Mouse (Mus musculus) heart, postnatal 14 days (tissue): ENCODE results near the gene Ccn1. TPM values are rescaled to one million over a fixed set of nuclear protein-coding genes. Genes with fewer than 3 reads are reported as not detected.

Experiments used
- DNase-seq, 2 experiments: peaks; one replicate each; pipeline ENCODE4 v3.0.0; 2021 to 2022
- intact Hi-C: fragments of 180-260 bp; cut with DNase I; formaldehyde crosslinking; loops from one replicate; pipeline ENCODE4 v1.15.1; 2025
- total RNA-seq, 2 experiments: library from RNA; stranded (reverse); gene quantifications; 2 replicates each; pipeline ENCODE4 v1.2.3; 2021

The Ccn1 gene
- total RNA-seq, 2 experiments from 2014 or later, result 29.1 to 29.7 TPM

DNA sequence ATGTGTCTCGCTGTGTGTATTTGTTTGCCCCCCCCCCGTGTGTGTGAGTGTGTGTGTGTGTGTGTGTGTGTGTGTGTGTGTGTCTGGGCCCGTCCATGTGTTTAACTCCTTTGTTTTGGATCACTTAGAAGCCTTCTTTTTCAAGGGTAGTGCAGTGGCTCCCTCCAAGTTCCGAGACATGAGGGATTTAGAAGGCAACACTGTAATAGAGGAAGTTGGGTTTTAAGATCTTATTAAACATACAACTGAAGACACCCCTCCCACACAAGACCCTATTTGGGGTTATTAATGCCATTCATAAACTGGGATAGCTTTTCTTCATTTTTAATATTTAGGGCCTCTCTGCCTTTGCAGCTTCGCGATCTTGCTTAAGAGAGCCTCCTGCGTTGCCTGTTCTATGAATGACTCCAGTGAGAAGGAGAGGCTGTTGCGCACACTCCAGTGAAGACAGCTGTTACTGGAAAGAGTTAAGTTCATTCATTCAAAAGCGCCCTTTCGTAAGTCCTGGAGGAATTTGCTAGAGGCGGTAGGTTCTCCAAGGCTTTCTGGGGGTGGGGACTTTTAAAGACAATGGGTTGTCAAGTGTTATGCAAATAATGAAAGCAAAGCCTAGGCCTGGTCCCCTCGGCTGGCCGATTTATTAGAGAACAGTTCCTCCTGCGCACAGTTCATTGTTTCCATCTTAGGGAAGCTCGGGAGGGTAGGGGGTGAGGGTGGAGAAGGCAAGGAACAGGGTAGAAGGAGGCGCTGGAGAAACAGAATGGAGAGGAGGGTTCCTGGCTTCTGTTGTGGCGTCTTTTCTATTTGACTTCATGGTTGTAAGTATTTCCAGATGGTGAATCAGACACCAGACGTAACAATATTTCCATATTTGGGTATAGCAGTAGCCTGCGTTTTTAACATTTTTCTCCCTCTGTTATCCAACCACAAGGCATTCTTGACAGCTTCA is 1.5 kb upstream of the Ccn1 start:
- intact Hi-C loops, result no loop called here
- peak; percentile 32 to 41 for DNase-seq

DNA sequence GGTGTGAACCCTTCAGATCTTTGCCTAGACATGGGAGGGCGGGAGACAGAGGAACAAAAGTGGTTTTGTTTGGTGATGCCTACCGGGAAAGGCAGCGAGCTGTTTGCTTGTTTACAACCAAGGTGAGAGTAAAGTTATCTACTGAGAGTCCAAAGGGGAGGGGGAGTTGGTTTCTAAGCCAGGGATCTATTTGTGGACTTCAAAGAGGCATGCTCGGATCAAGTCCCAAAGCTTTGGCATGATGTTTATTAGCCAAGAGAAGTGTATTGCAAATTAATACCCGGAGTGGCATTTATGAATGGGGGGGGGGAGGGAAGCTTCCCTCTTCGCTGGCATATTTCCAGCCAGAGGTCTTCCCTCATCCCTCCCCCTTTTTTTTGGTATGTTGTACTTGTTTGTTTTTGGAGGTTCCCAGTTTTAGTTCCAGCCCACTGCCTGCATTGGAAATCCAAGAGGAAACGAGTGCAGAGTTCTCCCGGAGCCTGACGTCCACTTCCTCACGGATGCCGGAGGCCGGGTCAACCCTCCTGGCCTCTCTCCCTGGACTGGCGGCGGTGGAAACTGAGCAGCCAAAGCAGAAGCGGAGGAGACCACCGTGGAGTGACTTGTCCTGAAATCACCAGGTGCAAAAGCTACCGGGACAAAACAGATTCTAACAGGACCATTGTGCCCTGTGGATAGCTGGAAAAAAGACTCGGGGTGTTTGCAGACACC is 674 bp upstream of the Ccn1 start:
- peak; percentile 70 for DNase-seq
- intact Hi-C loops, result no loop called here

DNA sequence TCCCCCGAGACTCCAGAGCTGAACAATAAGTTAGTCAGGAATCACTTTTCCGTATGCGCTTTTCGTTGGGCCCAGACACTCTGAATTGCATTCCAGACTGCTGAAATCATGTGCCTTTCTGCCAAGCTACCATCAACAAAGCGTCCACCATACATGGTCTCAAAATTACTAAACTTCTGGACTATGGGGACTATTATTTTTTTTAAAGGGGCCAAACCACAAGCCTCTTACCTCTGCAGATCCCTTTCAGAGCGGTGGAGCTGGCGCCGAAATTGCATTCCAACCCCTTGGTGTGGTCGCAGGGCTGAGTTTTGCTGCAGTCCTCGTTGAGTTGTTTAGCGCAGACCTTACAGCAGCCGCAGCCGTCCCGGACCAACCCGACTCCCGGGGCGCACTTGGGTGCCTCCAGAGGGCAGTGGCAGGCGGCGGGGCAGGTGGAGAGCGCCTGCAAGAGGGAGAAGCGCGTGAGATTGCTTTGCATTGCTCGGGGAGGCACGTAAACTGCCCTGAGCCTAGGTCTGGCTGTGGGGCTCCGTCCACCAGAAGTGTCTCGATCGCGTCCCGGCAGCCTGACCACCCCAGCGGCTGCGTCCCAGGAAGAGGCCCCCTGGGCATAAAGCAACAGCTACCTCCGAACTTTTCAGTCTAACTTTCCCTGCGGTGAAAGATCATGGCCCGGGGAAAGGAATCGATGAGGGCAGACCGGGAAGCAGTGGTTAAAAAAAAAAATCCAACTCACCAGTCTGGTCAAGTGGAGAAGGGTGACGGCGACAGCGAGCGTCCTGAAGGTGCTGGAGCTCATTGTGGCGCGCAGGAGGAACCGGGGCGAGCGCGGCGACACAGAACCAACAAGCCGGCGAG is 560 bp downstream of the Ccn1 start:
- DNase-seq, result peak; percentile 74 to 76
- intact Hi-C loops, result loop anchor here (2.0 to 5.0 kb wide), 5 partner anchors 58 to 273 kb away; partner anchors contain the start of gene Bcl10

DNA sequence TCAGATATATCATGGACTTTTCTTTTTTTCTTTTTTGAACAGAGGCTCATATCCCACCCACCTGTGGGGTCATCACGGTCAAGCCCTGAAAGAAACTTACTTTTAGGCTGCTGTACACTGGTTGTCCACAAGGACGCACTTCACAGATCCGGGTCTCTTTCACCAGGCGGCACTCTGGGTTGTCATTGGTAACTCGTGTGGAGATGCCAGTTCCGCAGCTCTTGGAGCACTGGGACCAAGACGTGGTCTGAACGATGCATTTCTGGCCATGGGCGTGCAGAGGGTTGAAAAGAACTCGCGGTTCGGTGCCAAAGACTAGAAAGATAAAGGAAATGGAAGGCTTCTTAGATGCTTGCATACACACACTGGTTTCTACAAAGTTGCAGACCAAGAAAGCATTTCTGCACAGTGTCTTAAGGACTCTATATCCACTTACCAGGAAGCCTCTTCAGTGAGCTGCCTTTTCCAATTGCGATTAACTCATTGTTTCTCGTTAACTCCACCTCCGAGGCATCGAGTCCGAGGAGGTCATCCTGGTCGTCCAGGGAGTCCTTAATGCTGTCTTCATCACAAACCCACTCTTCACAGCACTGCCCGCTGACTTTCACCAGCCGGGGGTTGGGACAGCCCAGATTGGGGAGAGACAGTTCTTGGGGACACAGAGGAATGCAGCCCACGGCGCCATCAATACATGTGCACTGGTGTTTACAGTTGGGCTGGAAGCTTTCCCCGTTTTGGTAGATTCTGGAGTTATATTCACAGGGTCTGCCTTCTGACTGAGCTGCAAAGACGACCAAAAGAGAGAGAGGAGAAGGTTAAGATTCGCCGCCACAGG is 1.5 kb downstream of the Ccn1 start:
- intact Hi-C loops, result loop anchor here (2.0 to 5.0 kb wide), 5 partner anchors 59 to 274 kb away; partner anchors contain the start of gene Bcl10
- DNase-seq, result peak in 1 of 2 experiments; percentile 47

DNA sequence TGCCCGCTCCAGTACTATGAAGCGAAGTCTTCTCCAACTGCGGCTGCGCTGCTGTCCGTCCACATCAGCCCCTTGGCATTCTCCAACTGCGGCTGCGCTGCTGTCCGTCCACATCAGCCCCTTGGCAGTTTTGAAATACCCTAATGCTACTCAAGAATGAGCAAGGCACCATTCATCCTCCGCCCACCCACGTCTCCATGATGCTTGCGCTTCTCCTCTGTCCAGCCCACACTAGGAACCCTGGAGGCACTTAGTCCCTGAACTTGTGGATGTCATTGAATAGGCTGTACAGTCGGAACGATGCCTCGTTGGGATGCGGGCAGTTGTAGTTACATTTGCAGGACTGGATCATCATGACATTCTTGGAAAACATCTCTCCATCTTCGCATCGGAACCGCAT is 2.4 kb downstream of the Ccn1 start:
- no peak for DNase-seq
- intact Hi-C loops, result loop anchor here (5.0 kb wide), 3 partner anchors 60 to 275 kb away; partner anchors contain the start of gene Bcl10

DNA sequence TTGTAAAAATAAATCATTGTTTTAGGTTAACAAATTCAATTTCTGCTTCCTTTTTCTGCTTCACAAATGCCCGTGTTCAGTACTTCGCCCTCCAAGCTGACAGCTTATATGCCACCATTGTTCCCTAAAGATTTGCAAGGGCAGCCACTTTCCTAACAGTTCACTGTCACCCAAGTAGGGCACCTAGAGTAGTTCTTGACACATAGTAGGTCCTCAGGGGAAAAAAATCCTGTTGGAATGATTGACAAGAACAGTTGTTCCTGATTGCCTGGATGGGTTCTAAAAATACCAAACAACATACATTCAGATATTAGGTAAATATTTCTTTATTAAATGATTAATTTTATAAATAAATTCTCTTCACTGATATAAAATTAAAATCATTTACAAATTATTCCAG is 3.1 kb downstream of the Ccn1 start:
- intact Hi-C loops, result loop anchor here (5.0 kb wide), 3 partner anchors 61 to 276 kb away; partner anchors contain the start of gene Bcl10
- DNase-seq, result no peak

DNA sequence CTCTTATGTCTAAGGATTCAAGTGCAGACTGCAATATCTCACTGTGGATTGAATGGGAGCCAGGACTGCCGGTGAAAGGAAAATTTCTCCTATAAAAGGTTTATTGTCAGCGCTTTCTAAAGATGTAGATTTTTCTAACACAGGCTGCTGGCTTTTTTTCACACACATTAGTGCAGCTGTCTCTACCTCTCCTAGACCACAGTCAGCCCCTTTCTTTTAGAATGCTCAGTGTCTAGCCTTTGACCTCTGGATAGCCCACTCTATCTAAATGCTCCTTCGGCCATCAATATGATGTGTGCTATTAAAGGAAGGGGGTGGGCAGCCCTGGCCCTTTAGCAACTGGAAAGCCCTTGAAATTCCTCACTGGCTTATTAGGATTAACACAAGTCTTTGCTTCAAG is 3.8 kb downstream of the Ccn1 start:
- intact Hi-C loops, result loop anchor here (5.0 kb wide), 3 partner anchors 61 to 276 kb away; partner anchors contain the start of gene Bcl10
- no peak for DNase-seq

DNA sequence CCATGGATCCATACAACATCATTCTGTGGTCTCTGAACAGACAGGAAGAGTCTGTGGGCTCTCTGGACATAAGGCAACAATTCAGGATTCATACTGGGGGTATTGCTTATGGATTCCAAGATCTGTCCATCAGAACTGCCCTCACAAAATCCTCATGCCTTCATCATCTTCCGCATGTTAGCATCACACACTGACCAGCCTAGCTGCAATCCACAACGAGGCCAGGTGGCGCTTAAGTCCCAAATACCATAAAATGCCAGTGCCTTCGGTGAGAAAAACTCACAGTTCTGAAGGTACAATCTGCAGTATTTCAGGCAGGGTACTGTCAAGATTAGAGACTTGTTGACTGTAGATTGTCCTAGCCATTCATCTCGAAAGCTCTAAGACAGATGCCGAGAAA is 4.3 kb downstream of the Ccn1 start:
- DNase-seq, result no peak
- intact Hi-C loops, result loop anchor here (5.0 kb wide), 3 partner anchors 62 to 277 kb away; partner anchors contain the start of gene Bcl10

DNA sequence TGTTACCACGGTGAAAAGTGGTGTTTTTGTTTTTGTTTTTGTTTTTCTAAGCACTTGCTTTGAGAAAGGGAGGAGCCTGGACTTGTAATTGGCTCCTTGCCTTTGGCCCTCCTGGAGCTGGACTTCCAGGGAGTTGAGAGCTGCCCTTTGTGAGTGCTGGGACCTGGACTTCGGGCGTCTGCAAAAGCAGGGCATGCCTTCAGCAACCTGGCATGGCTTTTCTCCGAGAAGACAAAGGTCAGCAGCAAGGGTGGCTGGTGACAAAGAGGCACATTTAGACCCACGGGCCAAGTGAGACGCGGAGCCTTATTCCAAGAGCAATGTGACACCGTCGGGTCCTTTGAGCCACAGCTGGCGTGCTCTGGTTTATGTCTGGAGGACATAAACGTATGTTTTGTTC is 6.9 kb downstream of the Ccn1 start:
- DNase-seq, result no peak
- intact Hi-C loops, result no loop called here

DNA sequence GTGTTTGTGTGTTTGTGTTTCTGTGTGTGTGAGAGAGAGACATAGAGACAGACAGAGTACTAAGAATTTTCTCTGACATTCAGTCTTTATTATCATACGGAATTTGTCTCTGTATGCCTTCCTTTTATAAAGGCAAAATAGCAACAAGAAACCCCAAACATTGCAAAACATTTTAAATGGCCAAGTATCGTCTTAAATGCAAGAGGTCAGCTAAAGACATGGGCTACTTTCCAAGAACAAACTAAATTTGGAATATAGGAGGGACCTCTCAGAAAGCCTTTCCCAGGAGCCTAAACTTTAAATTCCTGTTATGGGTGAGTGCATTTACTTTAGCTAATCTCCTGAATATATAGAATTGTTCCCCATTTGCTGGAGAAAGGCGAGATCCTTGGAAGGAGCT is 7.9 kb downstream of the Ccn1 start:
- no peak for DNase-seq
- intact Hi-C loops, result no loop called here

DNA sequence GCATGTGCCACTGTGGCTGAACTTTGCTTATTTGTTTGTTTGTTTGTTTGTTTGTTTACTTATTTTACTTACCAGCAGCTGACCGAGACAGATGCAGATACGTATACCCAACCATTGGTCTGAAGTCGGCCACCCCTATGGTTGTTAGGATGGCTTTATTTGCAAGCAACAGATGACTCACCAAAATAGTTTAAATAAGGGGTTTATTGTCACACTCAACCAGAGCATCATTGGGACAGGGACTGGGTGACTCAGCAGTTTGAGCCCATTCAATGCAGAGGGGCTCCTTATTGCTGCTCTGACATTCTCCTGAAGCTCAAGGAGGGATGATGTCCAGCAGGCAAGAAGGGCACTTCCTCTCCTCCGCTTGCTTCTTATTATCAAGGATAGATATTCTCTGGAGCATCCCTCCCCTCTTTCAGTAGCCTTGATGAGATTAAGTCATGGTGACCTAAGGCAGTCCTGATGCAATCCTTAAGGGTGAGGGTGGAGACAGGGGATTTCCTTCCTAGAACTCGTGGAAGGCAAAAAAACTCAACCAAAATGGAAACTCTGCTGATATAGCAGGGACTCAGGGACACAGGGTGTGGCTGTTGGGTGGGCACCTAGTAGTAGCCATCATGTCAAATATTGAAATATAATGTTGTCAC is 8.6 kb downstream of the Ccn1 start:
- no peak for DNase-seq
- intact Hi-C loops, result no loop called here

DNA sequence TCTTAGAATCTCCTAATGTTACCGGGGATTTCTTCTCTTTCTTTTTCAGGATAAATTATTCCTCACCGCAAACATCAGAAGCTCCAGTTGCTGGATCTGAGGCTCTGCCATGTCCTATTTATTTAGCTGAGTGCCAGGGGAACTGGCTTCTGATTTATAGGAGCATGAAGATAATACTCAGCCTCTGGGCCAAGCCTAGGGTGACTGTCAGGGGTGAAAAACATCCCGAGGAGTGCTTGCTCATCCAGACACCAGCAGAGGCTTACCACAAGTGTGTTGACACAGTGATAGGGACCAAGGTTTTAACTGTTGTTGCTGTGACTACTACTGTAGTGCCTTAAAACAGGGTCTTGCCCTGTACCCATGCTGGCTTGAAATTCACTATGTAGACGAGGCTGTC is 9.2 kb downstream of the Ccn1 start:
- no peak for DNase-seq
- intact Hi-C loops, result no loop called here

DNA sequence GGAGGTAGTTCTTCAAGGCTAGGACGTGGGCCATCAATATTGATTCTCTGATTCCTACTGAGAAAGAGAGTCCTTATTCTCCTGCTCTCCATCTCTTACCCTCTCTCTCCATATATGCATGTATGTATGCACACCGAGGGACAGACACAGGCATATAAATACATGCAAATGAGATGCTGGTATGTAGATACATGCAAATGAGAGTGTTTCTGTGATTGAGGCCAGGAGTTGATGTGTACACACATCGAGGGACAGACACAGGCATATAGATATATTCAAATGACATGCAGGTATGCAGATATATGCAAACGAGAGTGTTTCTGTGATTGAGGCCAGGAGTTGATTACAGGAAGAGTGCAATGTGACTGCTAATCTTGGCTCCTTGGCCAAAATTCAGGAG is 9.6 kb downstream of the Ccn1 start:
- no peak for DNase-seq
- intact Hi-C loops, result no loop called here

DNA sequence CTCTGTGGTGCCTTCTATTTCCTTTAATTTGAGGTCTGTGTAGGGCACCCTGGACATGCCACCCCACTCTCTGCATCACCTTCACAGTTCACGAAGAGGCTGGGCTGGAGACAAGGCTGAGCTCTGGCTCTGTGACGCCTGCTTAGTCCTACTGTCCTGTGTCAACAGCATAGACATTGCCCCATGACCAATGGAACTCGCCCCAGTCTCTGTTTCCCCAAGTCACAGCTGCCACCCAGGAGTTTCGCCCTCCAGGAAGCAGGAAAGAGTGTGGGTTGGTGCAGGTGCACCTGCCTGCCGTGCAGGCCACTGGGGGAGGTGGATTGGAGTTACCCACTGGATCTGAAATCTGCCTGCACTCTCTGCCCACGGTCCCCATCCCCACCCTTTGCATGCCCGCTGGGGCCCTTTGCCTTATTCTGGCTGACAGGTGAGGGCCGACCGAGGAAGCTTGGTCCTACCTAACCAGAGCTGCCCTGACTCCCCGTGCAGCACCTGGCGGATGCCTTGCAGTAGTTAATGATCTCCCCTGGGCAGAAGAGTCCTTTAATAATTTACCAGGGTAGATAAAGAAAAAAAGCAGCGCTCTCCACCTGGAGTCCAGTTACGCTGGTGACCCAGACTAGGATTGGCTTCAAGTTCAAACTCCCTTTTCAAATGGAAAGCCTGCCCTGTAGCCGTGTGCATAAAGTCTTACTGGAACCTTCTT is 15.6 kb downstream of the Ccn1 start:
- intact Hi-C loops, result loop anchor here (5.0 kb wide), 1 partner anchor 93 kb away; no protein-coding TSS in a partner anchor
- no peak for DNase-seq

DNA sequence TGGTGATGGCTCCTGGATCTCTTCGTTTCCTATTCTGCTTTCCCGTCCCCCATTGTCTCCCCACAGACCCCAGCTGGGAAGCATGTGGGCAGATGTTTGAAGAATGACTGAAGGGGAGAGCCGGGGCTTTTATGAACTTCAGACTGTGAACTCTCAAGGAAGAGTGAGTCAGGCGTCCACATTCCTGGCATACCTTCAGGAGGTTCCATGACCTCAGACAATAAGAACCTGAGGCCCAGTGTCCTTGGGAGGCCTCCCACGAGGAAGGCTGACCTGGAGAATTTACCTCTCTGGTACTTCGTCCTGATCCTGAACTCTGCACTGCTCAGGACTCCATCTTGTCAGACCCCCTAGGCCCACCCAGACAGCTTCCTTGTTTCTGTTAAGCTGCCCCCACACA is 16.9 kb downstream of the Ccn1 start:
- no peak for DNase-seq
- intact Hi-C loops, result loop anchor here (5.0 kb wide), 1 partner anchor 94 kb away; no protein-coding TSS in a partner anchor

DNA sequence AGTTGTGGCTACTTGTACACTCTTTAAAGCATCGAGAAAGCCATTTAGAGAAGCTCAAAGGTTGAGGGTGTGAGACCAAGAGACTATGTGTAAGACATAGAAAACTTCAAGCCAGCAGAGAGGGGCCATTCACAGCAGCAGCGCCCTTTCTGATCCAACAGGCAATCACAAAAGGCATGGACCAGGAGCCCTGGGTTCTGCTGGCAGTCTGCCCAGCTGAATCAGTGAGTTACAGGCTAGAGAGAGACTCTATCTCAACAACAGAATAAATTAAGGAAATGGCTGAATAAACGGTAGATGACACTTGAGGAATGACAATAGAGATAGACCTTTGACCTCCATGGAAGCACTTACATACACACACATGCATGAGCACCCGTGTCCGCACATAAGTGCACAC is 21.1 kb downstream of the Ccn1 start:
- intact Hi-C loops, result no loop called here
- DNase-seq, result no peak

DNA sequence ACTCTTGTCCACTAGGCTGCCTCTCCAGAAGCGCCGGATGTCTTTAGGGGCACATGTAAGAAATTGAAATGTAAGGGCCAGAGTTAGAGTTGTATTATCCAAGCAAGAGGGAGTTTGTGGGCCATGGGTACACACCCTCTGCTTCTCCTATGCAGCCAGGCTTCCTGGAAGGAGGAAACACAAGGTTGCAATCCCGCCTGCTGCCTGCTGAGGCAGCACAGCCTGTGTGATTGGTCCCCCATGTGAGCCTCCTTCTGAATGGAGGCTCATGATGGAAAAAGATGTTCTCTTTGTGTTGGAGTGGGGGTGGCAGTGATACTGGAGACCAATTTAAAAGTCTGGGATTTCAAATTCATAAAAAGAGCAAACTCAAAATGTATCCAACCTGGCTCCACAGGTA is 22.0 kb downstream of the Ccn1 start:
- peak; percentile 40 to 53 for DNase-seq
- intact Hi-C loops, result no loop called here

DNA sequence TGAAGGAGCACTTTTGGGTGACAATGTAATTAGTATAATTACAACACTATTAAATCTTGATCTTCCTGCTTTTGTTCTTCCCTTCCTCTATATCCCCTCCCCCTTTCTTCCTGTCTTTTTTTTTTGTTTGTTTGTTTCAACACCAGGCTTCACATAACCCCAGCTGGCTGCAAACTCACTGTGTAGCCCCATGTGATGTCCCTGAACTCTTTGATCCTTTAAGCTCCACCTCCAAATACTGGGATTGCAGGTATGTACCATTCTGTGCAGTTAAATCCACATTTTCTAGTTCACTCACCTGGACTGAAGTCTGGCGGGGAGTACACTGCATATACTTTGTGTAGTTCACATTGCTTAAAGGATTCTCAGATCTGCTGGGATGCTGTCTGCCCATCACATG is 23.7 kb downstream of the Ccn1 start:
- intact Hi-C loops, result no loop called here
- no peak for DNase-seq
